Mouse (Mus musculus) spleen, postnatal 14 days (tissue): ENCODE measurements around the gene Ubtd2.

Experiments used
- DNase-seq, 2 experiments: peaks; one replicate each; pipeline ENCODE4 v3.0.0; 2021 to 2022; ENCODE audit warnings: low spot score in 2 of 2

Gene Ubtd2

GRCm38 (mm10) chr11:32518770-32519169, 63.6 kb downstream of the Ubtd2 start:
- DNase-seq = no peak

DNA sequence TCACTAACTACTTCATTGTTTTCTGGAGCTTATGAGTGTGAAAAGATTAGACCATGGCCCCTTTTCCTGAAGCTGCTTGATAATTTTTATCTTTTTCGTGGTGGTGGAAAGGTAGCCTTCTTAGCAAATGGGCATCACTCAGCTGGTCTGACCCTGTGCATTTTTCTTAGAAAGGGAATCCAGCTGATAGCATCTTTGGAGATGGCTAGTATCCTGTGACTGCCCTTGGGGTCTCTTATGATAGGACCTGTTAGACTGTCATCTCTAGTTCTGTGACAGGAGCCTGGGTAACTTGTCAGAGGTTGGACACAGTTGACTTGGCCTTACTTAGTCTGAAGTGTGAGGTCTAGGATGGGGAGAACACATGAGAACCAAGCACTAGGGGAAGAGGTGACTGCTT, 64.2 kb downstream of the Ubtd2 start:
- no peak for DNase-seq

- DNase-seq = no peak
These were observed 66.1 kb downstream of the Ubtd2 start for GRCm38 (mm10) chr11:32521246-32521645.

GRCm38 (mm10) chr11:32524122-32524920, 69.2 kb downstream of the Ubtd2 start:
- no peak for DNase-seq

- no peak for DNase-seq
These were observed 71.8 kb downstream of the Ubtd2 start for GRCm38 (mm10) chr11:32527006-32527405.

DNA sequence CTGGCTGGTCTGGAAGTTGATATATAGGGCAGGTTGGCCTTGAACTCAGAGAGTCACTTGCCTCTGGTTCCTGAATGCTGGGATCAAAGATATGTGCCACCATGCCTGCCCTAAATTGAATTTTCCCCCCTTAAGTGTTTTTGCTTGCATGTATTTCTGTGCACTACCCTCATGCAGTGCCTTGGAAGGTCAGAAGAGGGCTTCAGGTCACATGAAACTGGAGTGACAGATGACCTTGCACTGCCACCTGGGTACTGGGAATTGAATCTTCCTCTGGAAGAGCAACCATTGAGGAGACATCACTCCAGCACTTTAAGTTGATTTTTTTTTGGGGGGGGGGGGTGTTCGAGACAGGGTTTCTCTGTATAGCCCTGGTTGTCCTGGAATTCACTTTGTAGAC, 75.0 kb downstream of the Ubtd2 start:
- DNase-seq = no peak

DNA sequence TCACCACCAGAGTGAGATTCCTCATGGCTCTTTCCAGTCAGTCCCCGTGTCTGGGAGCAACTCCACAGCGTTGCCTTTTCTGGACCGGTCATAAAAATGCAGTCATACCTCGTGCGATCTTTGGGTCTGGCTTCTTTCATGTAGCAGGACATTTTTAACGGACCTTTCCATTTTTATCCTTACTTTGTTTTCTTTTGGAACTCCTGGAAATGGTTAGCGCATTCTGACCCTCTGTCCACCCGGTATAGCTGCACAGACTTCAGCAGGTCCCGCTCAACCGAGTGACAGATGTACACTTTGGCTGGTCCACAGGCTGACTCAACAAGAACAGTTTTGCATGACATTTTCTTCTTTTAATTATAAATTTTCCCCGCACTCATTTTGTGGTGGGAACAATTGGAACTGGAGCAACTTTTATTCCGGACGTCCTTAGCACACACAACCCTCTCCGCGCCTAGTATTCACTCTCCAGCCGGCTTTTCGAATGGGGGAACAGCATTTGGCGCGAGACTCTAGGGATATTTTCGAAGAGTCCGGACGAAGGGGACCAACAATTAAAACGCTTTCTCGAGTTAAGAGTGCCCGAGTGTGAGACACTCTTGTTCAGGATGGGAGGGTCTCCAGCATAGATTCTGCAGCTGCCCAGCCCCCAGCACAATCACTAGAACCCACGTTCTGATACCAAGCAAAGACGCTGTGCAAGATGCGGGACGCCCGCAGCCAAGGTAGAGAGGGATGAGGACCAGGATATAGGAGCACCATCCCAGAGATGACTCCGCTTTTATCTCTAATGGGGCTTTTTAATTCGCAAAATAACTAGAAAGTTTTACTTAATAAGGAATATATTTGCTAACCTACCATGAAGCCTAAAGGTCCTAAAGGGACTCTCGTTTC, 76.9 kb downstream of the Ubtd2 start, which contains the start of gene Efcab9:
Gene Efcab9 (minus strand): TSS at position 211 of the 894 bp plus-strand sequence.
- DNase-seq = no peak

DNA sequence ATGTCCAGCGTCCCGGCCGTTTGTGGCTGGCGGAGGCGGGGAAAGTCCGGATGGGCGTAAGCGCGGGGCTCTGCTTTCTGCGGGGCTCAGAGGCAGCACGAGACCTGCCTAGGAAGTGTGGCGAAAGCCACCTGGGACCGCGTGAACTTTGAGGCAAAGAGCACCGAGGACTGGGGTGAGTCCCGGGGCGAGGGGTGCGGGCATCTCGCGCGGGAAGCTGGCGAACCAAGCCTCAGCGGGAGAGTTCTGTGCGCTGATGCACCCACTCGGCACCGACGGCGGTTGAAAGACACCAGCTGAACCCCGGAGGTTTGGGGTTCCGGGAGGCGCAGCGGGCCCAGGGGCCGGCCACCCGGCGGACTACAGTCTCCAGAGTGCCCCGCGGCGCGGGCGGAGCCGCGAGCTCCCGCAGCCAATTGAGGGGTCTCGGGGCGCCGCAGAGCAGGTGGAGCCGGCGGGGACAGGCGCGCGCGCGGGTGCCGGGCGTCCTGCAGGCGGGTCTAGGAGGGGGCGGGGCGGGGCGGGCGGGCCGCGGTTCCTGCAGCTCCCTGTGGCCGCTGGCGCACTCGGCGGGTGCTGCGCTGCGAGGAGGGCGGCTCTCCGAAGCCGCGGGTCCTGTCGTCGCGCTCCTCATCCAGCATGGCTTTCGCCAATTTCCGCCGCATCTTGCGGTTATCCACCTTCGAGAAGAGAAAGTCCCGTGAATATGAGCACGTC, 77.8 kb downstream of the Ubtd2 start, which contains the start of gene Stk10:
Gene Stk10 (plus strand): TSS at position 541 of the 717 bp plus-strand sequence.
- DNase-seq = peak; percentile 75 to 80

- DNase-seq = peak; percentile 34 to 55
These were observed 78.5 kb downstream of the Ubtd2 start for GRCm38 (mm10) chr11:32533482-32534261.

- no peak for DNase-seq
These were observed 79.4 kb downstream of the Ubtd2 start for GRCm38 (mm10) chr11:32534453-32535075.

- DNase-seq = no peak
These were observed 80.5 kb downstream of the Ubtd2 start for GRCm38 (mm10) chr11:32535646-32536045.

- no peak for DNase-seq
These were observed 81.8 kb downstream of the Ubtd2 start for GRCm38 (mm10) chr11:32536954-32537353.

- no peak for DNase-seq
These were observed 83.3 kb downstream of the Ubtd2 start for GRCm38 (mm10) chr11:32538435-32538834.

- no peak for DNase-seq
These were observed 83.7 kb downstream of the Ubtd2 start for GRCm38 (mm10) chr11:32538846-32539245.

DNA sequence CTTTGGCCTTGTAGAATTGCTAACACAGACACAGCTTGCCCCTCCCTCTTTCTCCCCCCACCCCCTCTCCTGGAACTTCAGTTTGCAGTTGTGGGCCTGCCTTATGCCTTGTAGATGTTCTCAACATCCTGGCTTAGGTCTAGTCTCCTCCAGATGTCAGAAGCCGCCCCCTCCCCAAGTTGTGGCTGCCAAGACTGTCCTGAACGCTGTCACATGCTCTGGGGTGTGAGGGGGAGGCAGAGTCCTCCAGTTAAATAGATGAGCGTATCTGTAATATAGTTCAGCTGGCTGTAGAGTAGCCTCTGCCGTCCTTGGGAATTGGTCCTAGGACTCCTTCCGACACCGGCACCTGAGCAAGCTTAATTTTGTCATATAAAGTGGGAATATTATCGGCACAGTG, 84.5 kb downstream of the Ubtd2 start:
- DNase-seq = no peak

GRCm38 (mm10) chr11:32540463-32540862, 85.3 kb downstream of the Ubtd2 start:
- DNase-seq = no peak

DNA sequence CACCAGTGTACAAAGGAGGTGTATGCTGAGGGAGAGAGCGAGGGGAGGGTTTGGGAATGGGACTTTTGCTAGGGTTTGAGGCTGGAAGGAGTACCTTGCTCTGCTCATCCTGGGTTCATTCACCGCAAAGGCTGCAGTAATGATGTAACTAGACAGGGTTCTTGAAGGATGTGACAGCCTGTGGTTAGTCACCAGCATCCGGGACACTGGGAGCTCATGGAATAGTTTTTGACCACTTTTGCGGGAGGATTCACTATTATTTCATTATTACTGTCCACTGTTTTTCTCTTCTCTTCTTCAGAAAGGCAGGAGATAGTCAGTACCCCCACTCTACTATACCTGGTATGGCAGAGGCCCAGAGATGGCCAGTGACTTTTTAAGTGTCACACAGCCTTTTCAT, 87.0 kb downstream of the Ubtd2 start:
- no peak for DNase-seq

- DNase-seq = peak; percentile 56 to 58
These were observed 87.7 kb downstream of the Ubtd2 start for GRCm38 (mm10) chr11:32542687-32543411.

DNA sequence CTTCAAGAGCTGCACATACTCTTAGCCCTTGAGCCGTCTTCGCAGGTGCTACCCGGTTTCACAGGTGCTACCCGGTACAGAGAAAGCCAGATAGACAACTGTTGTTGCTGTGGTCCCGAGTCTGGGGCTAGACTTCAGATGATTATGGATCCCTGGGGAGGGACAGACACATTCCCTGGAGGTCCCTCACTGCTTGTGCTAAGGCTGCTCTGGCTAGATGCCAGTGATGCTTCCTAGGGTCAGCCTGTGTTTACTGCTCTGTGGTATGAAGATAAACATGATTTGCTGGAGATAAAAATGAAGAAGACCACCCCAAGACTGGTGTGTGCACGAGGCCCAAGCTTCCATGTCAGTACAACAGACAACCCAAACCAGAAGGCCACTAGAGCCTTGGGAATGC, 88.9 kb downstream of the Ubtd2 start:
- no peak for DNase-seq

DNA sequence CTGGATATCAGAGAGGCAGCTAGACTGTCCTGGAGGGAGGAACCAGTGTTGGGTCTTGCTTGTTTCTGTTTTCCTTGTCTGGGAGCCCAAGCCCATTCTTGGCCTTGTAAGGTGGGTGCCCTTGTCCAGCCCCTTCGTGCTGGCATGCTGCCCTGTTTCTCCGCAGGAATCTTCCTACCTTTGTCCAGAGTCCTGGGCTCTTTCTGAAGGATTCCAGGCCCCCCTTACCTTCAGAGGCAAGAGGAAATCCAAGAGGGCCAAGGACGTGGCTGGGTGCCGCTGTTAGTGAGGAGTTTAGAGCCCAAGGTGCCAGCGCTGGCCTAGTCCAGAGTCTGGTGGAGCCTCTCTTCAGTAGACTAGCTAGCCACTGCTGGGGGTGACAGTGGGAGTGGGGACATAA, 89.3 kb downstream of the Ubtd2 start:
- no peak for DNase-seq
